Mouse (Mus musculus): Measurements from ENCODE around the gene Coro6. TPM values are rescaled to one million over a fixed set of nuclear protein-coding genes. Genes with fewer than 3 reads are reported as not detected.

Gene Coro6
- polyA plus RNA-seq, 1 experiment from 2014 or later = not detected

DNA sequence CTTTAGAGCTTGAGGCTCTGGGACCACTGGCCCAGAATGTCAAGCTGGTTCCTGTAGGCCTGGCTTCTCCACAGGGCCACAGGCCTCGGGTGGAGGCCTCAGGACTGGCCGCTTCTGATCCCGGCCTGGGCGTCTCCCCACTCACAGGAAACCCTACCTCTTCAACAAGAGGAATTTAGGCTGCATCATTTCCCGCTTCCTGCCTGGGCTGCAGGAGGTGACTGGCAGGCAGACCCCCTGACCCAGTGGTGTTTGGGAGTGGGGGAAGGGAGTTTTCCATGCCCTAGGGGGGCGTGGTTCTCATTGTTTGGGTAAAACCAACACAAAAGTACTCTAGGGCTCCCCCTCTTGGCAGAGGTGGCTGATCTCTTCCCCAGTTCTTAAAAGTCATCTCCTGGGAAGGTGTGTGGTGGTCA is 35.1 kb downstream of the Coro6 start:
- 0 out of 2 replicates have a peak overlapping the region, but pooled peaks have one; percentile 12 for H3K9ac ChIP-seq (ENCODE audit: low read depth, low read length)
- no peaks in the 10 kb centered on the region for H3K9me3 ChIP-seq (ENCODE audit: control insufficient read depth, low read length)
- H3K4me3 ChIP-seq (ENCODE audit: low read length) = no peak overlapping the region
- H3K27ac ChIP-seq (ENCODE audit: low read length) = peak overlapping the region; percentile 65
- H3K27me3 ChIP-seq (replicated peaks; ENCODE audit: control insufficient read depth, insufficient read depth, low read length) = no peaks in the 10 kb centered on the region
- H3K36me3 ChIP-seq (ENCODE audit: control insufficient read depth, insufficient read depth, low read length) = peaks cover 6% of the 10 kb centered on the region; the same call in 1 of the 2 replicates
- H3K4me2 ChIP-seq (ENCODE audit: low read depth, low read length) = no peak overlapping the region
- peaks cover 48% of the 10 kb centered on the region for H3K4me1 ChIP-seq (ENCODE audit: control insufficient read depth, insufficient read depth, low read length)
- 32% methylated on average over 6 of the region's 6 CpGs for WGBS
- no peak for ATAC-seq

DNA sequence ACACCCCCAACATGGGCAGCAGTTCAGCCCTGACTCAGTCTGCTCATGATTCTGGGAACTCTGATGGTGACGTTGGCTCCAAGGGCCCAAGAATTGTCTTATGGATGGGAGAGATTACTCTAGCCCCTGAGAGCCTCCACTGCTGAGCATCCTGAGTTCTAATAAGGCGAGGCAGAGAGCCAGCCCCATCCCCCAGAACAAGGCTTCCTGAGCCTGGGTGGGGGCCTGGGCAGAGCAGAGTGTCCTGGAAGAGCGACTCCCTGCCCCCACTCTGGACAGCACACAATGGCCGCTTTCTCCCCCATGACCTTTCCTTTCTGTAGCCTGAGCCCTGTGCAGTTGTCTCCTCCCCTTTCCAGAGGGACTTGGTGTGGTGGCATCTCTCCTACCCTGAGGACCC is 35.6 kb downstream of the Coro6 start:
- Histone ChIP-seq H3K9ac (ENCODE audit: low read depth, low read length) (peak overlapping the region; percentile 16; the same call in 1 of the 2 replicates), H3K27me3 (replicated peaks; ENCODE audit: control insufficient read depth, insufficient read depth, low read length) (no peaks in the 10 kb centered on the region), H3K9me3 (ENCODE audit: control insufficient read depth, low read length) (no peaks in the 10 kb centered on the region), H3K4me2 (ENCODE audit: low read depth, low read length) (no peak overlapping the region), H3K4me3 (ENCODE audit: low read length) (no peak overlapping the region), H3K27ac (ENCODE audit: low read length) (peak overlapping the region; percentile 62), H3K4me1 (ENCODE audit: control insufficient read depth, insufficient read depth, low read length) (peaks cover 47% of the 10 kb centered on the region), H3K36me3 (ENCODE audit: control insufficient read depth, insufficient read depth, low read length) (peaks cover 6% of the 10 kb centered on the region; the same call in 1 of the 2 replicates)
- ATAC-seq = no peak
- WGBS = 66% methylated on average over 4 of the region's 4 CpGs

- WGBS = 71% methylated on average over 12 of the region's 12 CpGs
- peak overlapping the region; percentile 16 for H3K9ac ChIP-seq (ENCODE audit: low read depth, low read length)
- H3K9me3 ChIP-seq (ENCODE audit: control insufficient read depth, low read length) = no peaks in the 10 kb centered on the region
- H3K4me2 ChIP-seq (ENCODE audit: low read depth, low read length) = no peak overlapping the region
- peak overlapping the region; percentile 62 for H3K27ac ChIP-seq (ENCODE audit: low read length)
- ATAC-seq = no peak
- no peak overlapping the region for H3K4me3 ChIP-seq (ENCODE audit: low read length)
- peaks cover 12% of the 10 kb centered on the region for H3K36me3 ChIP-seq (ENCODE audit: control insufficient read depth, insufficient read depth, low read length)
- no peaks in the 10 kb centered on the region for H3K27me3 ChIP-seq (replicated peaks; ENCODE audit: control insufficient read depth, insufficient read depth, low read length)
- H3K4me1 ChIP-seq (ENCODE audit: control insufficient read depth, insufficient read depth, low read length) = peaks cover 52% of the 10 kb centered on the region
These were observed 36.3 kb downstream of the Coro6 start for GRCm38 (mm10) chr11:77498261-77499139.

- H3K9ac ChIP-seq (ENCODE audit: low read depth, low read length) = no peak overlapping the region
- no peak for ATAC-seq
- peaks cover 19% of the 10 kb centered on the region for H3K36me3 ChIP-seq (ENCODE audit: control insufficient read depth, insufficient read depth, low read length)
- no peak overlapping the region for H3K27ac ChIP-seq (ENCODE audit: low read length)
- H3K27me3 ChIP-seq (replicated peaks; ENCODE audit: control insufficient read depth, insufficient read depth, low read length) = no peaks in the 10 kb centered on the region
- no peak overlapping the region for H3K4me3 ChIP-seq (ENCODE audit: low read length)
- no peaks in the 10 kb centered on the region for H3K9me3 ChIP-seq (ENCODE audit: control insufficient read depth, low read length)
- no peak overlapping the region for H3K4me2 ChIP-seq (ENCODE audit: low read depth, low read length)
- peaks cover 56% of the 10 kb centered on the region for H3K4me1 ChIP-seq (ENCODE audit: control insufficient read depth, insufficient read depth, low read length)
- 95% methylated on average over 7 of the region's 7 CpGs for WGBS
These were observed 37.1 kb downstream of the Coro6 start for GRCm38 (mm10) chr11:77499354-77499753.

- no peak overlapping the region for H3K4me2 ChIP-seq (ENCODE audit: low read depth, low read length)
- no peak for ATAC-seq
These were observed 38.4 kb downstream of the Coro6 start for GRCm38 (mm10) chr11:77500361-77501325.

DNA sequence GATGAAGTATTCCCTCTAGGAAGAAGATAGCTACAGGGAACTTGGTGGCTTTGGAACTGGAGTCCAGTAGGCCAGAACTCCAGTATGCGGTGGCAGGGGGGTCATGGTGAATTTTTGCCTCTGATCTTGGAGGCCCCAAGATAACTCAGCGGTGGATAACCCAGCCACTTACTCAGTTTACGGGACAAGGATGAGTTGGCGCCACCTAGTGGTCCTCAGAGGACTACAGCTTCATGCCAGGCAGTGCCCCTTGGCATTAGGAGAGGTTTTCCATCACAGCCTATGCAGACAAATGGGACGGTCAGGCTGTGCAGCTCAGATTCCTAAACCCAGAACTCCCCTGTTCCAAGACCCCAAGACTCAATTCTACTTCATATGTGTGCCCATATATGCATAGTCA is 39.2 kb downstream of the Coro6 start:
- peaks cover 44% of the 10 kb centered on the region for H3K4me1 ChIP-seq (ENCODE audit: control insufficient read depth, insufficient read depth, low read length)
- no peak overlapping the region for H3K4me3 ChIP-seq (ENCODE audit: low read length)
- no peak for ATAC-seq
- H3K9me3 ChIP-seq (ENCODE audit: control insufficient read depth, low read length) = no peaks in the 10 kb centered on the region
- H3K36me3 ChIP-seq (ENCODE audit: control insufficient read depth, insufficient read depth, low read length) = peaks cover 30% of the 10 kb centered on the region
- H3K27ac ChIP-seq (ENCODE audit: low read length) = no peak overlapping the region
- H3K4me2 ChIP-seq (ENCODE audit: low read depth, low read length) = no peak overlapping the region
- 25% methylated on average over 5 of the region's 5 CpGs for WGBS
- H3K9ac ChIP-seq (ENCODE audit: low read depth, low read length) = no peak overlapping the region
- H3K27me3 ChIP-seq (replicated peaks; ENCODE audit: control insufficient read depth, insufficient read depth, low read length) = no peaks in the 10 kb centered on the region

More at GRCm38 (mm10) chr11:77500361-77501325, 38.4 kb downstream of the Coro6 start:
- H3K4me1 ChIP-seq (ENCODE audit: control insufficient read depth, insufficient read depth, low read length) = peaks cover 48% of the 10 kb centered on the region
- H3K4me3 ChIP-seq (ENCODE audit: low read length) = no peak overlapping the region
- H3K9ac ChIP-seq (ENCODE audit: low read depth, low read length) = no peak overlapping the region
- no peak overlapping the region for H3K27ac ChIP-seq (ENCODE audit: low read length)
- H3K9me3 ChIP-seq (ENCODE audit: control insufficient read depth, low read length) = no peaks in the 10 kb centered on the region
- WGBS = 77% methylated on average over 17 of the region's 17 CpGs
- no peaks in the 10 kb centered on the region for H3K27me3 ChIP-seq (replicated peaks; ENCODE audit: control insufficient read depth, insufficient read depth, low read length)
- H3K36me3 ChIP-seq (ENCODE audit: control insufficient read depth, insufficient read depth, low read length) = peaks cover 28% of the 10 kb centered on the region

- no peak for ATAC-seq
- Histone ChIP-seq H3K9me3 (ENCODE audit: control insufficient read depth, low read length) (no peaks in the 10 kb centered on the region), H3K27me3 (replicated peaks; ENCODE audit: control insufficient read depth, insufficient read depth, low read length) (no peaks in the 10 kb centered on the region), H3K4me1 (ENCODE audit: control insufficient read depth, insufficient read depth, low read length) (peaks cover 45% of the 10 kb centered on the region), H3K36me3 (ENCODE audit: control insufficient read depth, insufficient read depth, low read length) (peaks cover 36% of the 10 kb centered on the region), H3K9ac (ENCODE audit: low read depth, low read length) (no peak overlapping the region), H3K4me2 (ENCODE audit: low read depth, low read length) (no peak overlapping the region), H3K27ac (ENCODE audit: low read length) (no peak overlapping the region), H3K4me3 (ENCODE audit: low read length) (no peak overlapping the region)
- WGBS = 82% methylated on average over 4 of the region's 4 CpGs
These were observed 39.8 kb downstream of the Coro6 start for GRCm38 (mm10) chr11:77501971-77502370.

DNA sequence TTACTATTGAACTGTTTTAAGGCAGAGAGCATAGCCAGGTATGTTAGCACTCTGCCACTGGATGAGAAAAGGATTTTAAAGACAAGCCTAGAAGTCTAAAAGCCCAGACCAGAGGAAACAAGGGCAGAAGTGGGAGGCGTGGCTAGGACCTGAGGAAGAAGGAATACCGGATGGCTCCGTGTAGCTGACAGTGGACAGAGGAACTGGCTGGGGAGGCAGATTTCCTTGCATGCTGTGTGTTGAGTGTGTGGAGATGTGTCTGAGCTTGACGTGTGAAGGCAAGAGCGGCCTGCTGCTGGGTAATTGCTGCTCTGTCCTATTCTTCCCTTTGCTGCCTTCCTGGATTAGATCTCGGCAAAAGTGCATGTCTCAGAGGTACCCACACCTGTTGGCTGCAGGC is 40.3 kb downstream of the Coro6 start:
- Histone ChIP-seq H3K27ac (ENCODE audit: low read length) (no peak overlapping the region), H3K36me3 (ENCODE audit: control insufficient read depth, insufficient read depth, low read length) (peaks cover 40% of the 10 kb centered on the region)
- WGBS = 81% methylated on average over 6 of the region's 6 CpGs

DNA sequence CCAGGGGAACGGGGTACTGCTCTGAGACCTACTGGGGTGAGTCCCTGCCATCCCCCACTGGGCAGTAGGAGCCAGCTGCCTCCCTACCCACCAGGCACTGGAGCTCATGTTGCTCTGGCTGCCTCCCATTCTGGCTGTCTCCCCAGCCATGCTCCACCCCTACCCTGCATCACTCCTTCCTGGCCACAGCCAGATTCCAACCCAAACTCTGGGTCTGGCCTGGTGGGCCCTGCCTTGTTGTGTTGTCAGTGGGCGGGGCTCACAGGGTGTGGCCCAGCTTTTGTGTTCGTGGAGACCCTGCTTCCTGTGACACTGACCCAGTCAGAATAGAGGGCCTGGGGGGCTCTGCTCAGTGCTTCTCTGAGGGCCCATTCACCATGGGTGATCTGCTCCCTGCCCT is 41.3 kb downstream of the Coro6 start:
- Histone ChIP-seq H3K4me2 (ENCODE audit: low read depth, low read length) (no peak overlapping the region), H3K9me3 (ENCODE audit: control insufficient read depth, low read length) (no peaks in the 10 kb centered on the region), H3K9ac (ENCODE audit: low read depth, low read length) (0 out of 2 replicates have a peak overlapping the region, but pooled peaks have one; percentile 10), H3K27ac (ENCODE audit: low read length) (peak overlapping the region; percentile 9; the same call in 1 of the 2 replicates), H3K27me3 (replicated peaks; ENCODE audit: control insufficient read depth, insufficient read depth, low read length) (no peaks in the 10 kb centered on the region), H3K4me3 (ENCODE audit: low read length) (no peak overlapping the region), H3K4me1 (ENCODE audit: control insufficient read depth, insufficient read depth, low read length) (peaks cover 38% of the 10 kb centered on the region), H3K36me3 (ENCODE audit: control insufficient read depth, insufficient read depth, low read length) (peaks cover 42% of the 10 kb centered on the region)
- no peak for ATAC-seq
- 60% methylated on average over 3 of the region's 3 CpGs for WGBS

More for the DNA sequence above, 40.3 kb downstream of the Coro6 start:
- H3K4me2 ChIP-seq (ENCODE audit: low read depth, low read length) = no peak overlapping the region
- H3K4me1 ChIP-seq (ENCODE audit: control insufficient read depth, insufficient read depth, low read length) = peaks cover 45% of the 10 kb centered on the region
- no peak overlapping the region for H3K4me3 ChIP-seq (ENCODE audit: low read length)
- H3K9ac ChIP-seq (ENCODE audit: low read depth, low read length) = no peak overlapping the region
- no peak for ATAC-seq
- no peaks in the 10 kb centered on the region for H3K9me3 ChIP-seq (ENCODE audit: control insufficient read depth, low read length)
- no peaks in the 10 kb centered on the region for H3K27me3 ChIP-seq (replicated peaks; ENCODE audit: control insufficient read depth, insufficient read depth, low read length)

All from intestine, embryonic 16.5 days (tissue).